Mouse (Mus musculus): ENCODE data around the gene Gm16429. TPM values are rescaled to one million over a fixed set of nuclear protein-coding genes. Genes with fewer than 3 reads are reported as not detected.
"Not testable (repeated sequence)": the region's sequence is repeated elsewhere in the genome, so short reads cannot be mapped to it uniquely, and the experiment has no call there.

Gm16429 gene
- not detected for total RNA-seq (2021)

GRCm38 (mm10) chr5:93928952-93929351 lies at the start of gene Gm16429:
Gene Gm16429 (minus strand): TSS chr5:93929052.
- intact Hi-C loops (cut with DNase I); DNase-seq (ENCODE audit: low spot score in 2 of 2): not testable (repeated sequence)

Other genes with a start within 250 kb of the Gm16429 start
- gene Gm7792, start 85.3 kb downstream of the Gm16429 start, total RNA-seq (2021) = not detected
- not detected for gene BC061212, start 141.5 kb upstream of the Gm16429 start, total RNA-seq (2021)
- not detected for gene Gm6351, start 147.3 kb upstream of the Gm16429 start, total RNA-seq (2021)